ENCODE assay signal across 9 mouse cellular contexts in the genomic region with DNA sequence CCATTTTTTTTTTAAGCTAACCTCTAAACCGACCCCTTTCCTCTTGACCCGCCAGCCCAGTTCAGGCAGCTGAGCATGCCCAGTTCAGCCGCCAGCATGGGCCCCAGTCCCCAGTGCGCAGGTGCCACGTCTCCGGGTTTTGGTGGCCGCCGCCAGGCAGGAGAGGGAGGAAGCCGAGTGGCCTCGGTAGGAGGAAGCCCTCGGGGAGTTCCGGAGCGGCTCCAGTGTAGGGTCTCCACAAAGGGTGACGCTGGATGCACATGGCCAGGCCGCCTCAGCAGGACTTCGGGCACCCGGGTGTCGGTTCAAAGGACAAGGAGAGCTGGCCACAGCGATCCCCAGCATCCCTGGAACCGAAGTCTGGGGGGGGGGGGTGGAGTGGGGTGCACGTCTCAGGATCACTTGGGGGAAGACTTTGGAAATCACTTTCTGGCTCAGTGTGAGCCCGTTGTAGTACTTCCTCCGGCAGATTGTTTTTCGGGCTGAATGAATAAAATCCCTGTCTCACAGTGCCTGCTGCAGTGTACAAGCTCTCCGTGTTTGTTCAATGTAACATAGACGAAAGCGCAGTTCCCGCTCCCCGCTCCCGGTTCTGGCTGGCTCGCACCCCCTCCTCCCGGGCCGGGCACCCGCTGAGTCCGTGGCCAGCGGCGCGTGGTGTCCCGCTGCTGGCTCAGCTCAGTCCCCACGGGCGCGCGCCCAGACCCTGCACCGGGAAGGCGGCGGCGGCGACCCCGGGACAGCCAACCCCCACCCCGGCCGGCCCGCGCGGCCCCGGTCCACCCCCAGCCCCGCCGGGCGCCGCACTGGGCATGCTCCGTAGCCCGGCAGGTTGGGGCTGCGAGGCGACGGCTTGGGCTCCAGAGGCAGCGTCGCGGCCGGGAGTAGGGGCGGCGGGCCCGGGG. TPM values are rescaled to one million over a fixed set of nuclear protein-coding genes. Genes with fewer than 3 reads are reported as not detected.
DNase-seq lines count a peak whose midpoint lies in the region; ATAC-seq lines count a peak whose summit lies in the region.
"Had no signal": no experiment of that assay in that cellular context is flagged by ENCODE, and none has a peak within 500 bp of the region (broad histone marks: within the 10 kb centered on the region; RNA-seq: fewer than 3 reads in every experiment).

Gene Plcb4, plus strand, starts transcription at position 526 of the 905 bp plus-strand sequence.

- H3K36me3 ChIP-seq in forebrain, embryonic 12.5 days (replicated peaks), result no peaks in the 10 kb centered on the region
- no peaks in the 10 kb centered on the region; the same call in 1 of the 2 replicates for H3K36me3 ChIP-seq in heart, embryonic 15.5 days
- H3K36me3 ChIP-seq in liver, embryonic 11.5 days (ENCODE audit: control insufficient read depth, insufficient read depth, low read length), result no peaks in the 10 kb centered on the region

- WGBS in forebrain, embryonic 12.5 days, result under 1% methylated on average over 69 of the region's 71 CpGs
- under 1% methylated on average over 65 of the region's 71 CpGs for WGBS in heart, embryonic 15.5 days
- under 1% methylated on average over 69 of the region's 71 CpGs for WGBS in liver, embryonic 11.5 days

- H3K9ac ChIP-seq in forebrain, embryonic 12.5 days, result peak within 1 kb of the TSS; percentile 94
- peak within 1 kb of the TSS; percentile 97 for H3K9ac ChIP-seq in heart, embryonic 15.5 days
- peak within 1 kb of the TSS; percentile 89 for H3K9ac ChIP-seq in liver, embryonic 11.5 days (ENCODE audit: low read depth, low read length)

- ATAC-seq in forebrain, embryonic 12.5 days (ENCODE audit: low FRiP score), result peak; percentile 95
- peak; percentile 88 for ATAC-seq in heart, embryonic 15.5 days (replicated peaks; ENCODE audit: insufficient number of reproducible peaks, insufficient read depth, low FRiP score, low read depth)
- ATAC-seq in liver, embryonic 11.5 days (replicated peaks; ENCODE audit: low FRiP score), result peak; percentile 88
- 0 out of 2 replicates have a peak, but pooled peaks have one; percentile 61 for ATAC-seq in monocyte, adult 5-6 weeks (replicated peaks; ENCODE audit: insufficient number of reproducible peaks, low FRiP score, low TSS enrichment, poor library complexity, severe bottlenecking)

- H3K27ac ChIP-seq in forebrain, embryonic 12.5 days, result peak within 1 kb of the TSS; percentile 98
- peak within 1 kb of the TSS; percentile 98 for H3K27ac ChIP-seq in heart, embryonic 15.5 days
- H3K27ac ChIP-seq in liver, embryonic 11.5 days (ENCODE audit: low read depth, low read length), result peak within 1 kb of the TSS; percentile 84

- H3K4me1 ChIP-seq in forebrain, embryonic 12.5 days, result peaks cover 9% of the 10 kb centered on the region
- peaks cover 12% of the 10 kb centered on the region for H3K4me1 ChIP-seq in heart, embryonic 15.5 days (replicated peaks)
- H3K4me1 ChIP-seq in liver, embryonic 11.5 days (replicated peaks; ENCODE audit: control insufficient read depth, insufficient read depth, low read length), result no peaks in the 10 kb centered on the region

- peak within 1 kb of the TSS; percentile 64 for H3K4me2 ChIP-seq in forebrain, embryonic 12.5 days
- H3K4me2 ChIP-seq in heart, embryonic 15.5 days, result peak within 1 kb of the TSS; percentile 71
- peak within 1 kb of the TSS; percentile 84 for H3K4me2 ChIP-seq in liver, embryonic 11.5 days

- peak; percentile 78 for DNase-seq in CD4-positive, CD25-positive, alpha-beta regulatory T cell, adult 2 months (ENCODE audit: low read depth, low spot score)
- DNase-seq in c-Kit-positive CD71-negative TER-119-negative erythroid progenitor cells, embryonic 14.5 days (ENCODE audit: low read depth), result peak; percentile 67
- peak; percentile 91 for DNase-seq in kidney, postnatal 10 days
- DNase-seq in liver, embryonic 11.5 days (ENCODE audit: low spot score), result peak; percentile 87
- DNase-seq in spleen, postnatal 14 days (ENCODE audit: low spot score in 2 of 2), result peak; percentile 46 to 62

- peak within 1 kb of the TSS; percentile 78 for H3K4me3 ChIP-seq in forebrain, embryonic 12.5 days (replicated peaks)
- peak within 1 kb of the TSS; percentile 92 for H3K4me3 ChIP-seq in heart, embryonic 15.5 days
- H3K4me3 ChIP-seq in liver, embryonic 11.5 days (ENCODE audit: low read depth, low read length), result peak within 1 kb of the TSS; percentile 78

- no peaks in the 10 kb centered on the region for H3K9me3 ChIP-seq in forebrain, embryonic 12.5 days
- H3K9me3 ChIP-seq in heart, embryonic 15.5 days (replicated peaks), result no peaks in the 10 kb centered on the region
- no peaks in the 10 kb centered on the region for H3K9me3 ChIP-seq in liver, embryonic 11.5 days (ENCODE audit: control insufficient read depth, low read length)

- H3K27me3 ChIP-seq in forebrain, embryonic 12.5 days, result no peaks in the 10 kb centered on the region
- H3K27me3 ChIP-seq in heart, embryonic 15.5 days, result no peaks in the 10 kb centered on the region
- no peaks in the 10 kb centered on the region for H3K27me3 ChIP-seq in liver, embryonic 11.5 days (replicated peaks; ENCODE audit: control insufficient read depth, insufficient read depth, low read length)
- H3K27me3 ChIP-seq: CH12.LX had no signal

RNA-seq across cellular contexts. Expression of gene Plcb4, which starts in this region (rescaled TPM):
- 21.2 and 23.5 TPM in 2 replicates for polyA plus RNA-seq in forebrain, embryonic 12.5 days (2016; fragmentation: Nextera tagmentation; extraction: Ambion mirVana)
- polyA plus RNA-seq in heart, embryonic 15.5 days (2015; fragmentation: Nextera tagmentation; extraction: Ambion mirVana), result 33.1 and 38.8 TPM in 2 replicates
- 7.8 and 10.3 TPM in 2 replicates for polyA plus RNA-seq in liver, embryonic 11.5 days (2014; fragmentation: Nextera tagmentation; extraction: Ambion mirVana)
- 8.3 to 25.7 TPM (median 22.9 TPM) in 3 replicates for total RNA-seq in monocyte, adult 5-6 weeks (2017)
- total RNA-seq: CH12.LX had no signal

Comparison
In these comparisons a context has a peak if more than half of its experiments do, and no peak if none do; other contexts are left out.
1. Peak in every context shown above with its lines: DNase-seq, ATAC-seq, H3K4me3 ChIP-seq and H3K27ac ChIP-seq.